Comparison of ENCODE assay signal across 21 mouse cellular contexts in genomic region chr15:31460571-31460970, GRCm38 (mm10). TPM values are rescaled to one million over a fixed set of nuclear protein-coding genes. Genes with fewer than 3 reads are reported as not detected.
DNase-seq lines count a peak whose midpoint lies in the region; ATAC-seq lines count a peak whose summit lies in the region.
"Had no signal": no experiment of that assay in that cellular context is flagged by ENCODE, and none has a peak within 500 bp of the region (broad histone marks: within the 10 kb centered on the region; RNA-seq: fewer than 3 reads in every experiment).

No protein-coding gene starts in this region.

- no peak overlapping the region for H3K9ac ChIP-seq in midbrain, embryonic 15.5 days
- H3K9ac ChIP-seq: forebrain, embryonic 12.5 days; intestine, embryonic 15.5 days; liver, embryonic 15.5 days; neural tube, embryonic 13.5 days had no signal

- no peak overlapping the region for H3K27ac ChIP-seq in midbrain, embryonic 15.5 days
- H3K27ac ChIP-seq: forebrain, embryonic 12.5 days; heart, embryonic 10.5 days; intestine, embryonic 15.5 days; liver, embryonic 15.5 days; neural tube, embryonic 13.5 days had no signal

- H3K9me3 ChIP-seq in midbrain, embryonic 15.5 days, result no peaks in the 10 kb centered on the region
- H3K9me3 ChIP-seq: forebrain, embryonic 12.5 days; G1E; heart, embryonic 10.5 days; intestine, embryonic 15.5 days; liver, embryonic 15.5 days; neural tube, embryonic 13.5 days had no signal

- no peak overlapping the region for H3K4me3 ChIP-seq in midbrain, embryonic 15.5 days
- H3K4me3 ChIP-seq: forebrain, embryonic 12.5 days; heart, embryonic 10.5 days; intestine, embryonic 15.5 days; liver, embryonic 15.5 days; neural tube, embryonic 13.5 days had no signal

- H3K4me2 ChIP-seq in midbrain, embryonic 15.5 days, result no peak overlapping the region
- H3K4me2 ChIP-seq: forebrain, embryonic 12.5 days; intestine, embryonic 15.5 days; liver, embryonic 15.5 days; neural tube, embryonic 13.5 days had no signal

- 90% methylated on average over 2 of the region's 2 CpGs for WGBS in midbrain, embryonic 15.5 days

- peak; percentile 29 for DNase-seq in thymus, postnatal 0 days (ENCODE audit: low spot score)
- no peak for DNase-seq in thymus, adult 18-20 months
- peak; percentile 19 for DNase-seq in splenic B cell, adult 2 months (ENCODE audit: low read depth, low spot score)
- DNase-seq in cerebellum, adult 11 months, result no peak
- DNase-seq: adrenal gland, postnatal 25 days; cerebellum, adult 18-20 months; cerebellum, postnatal 36 days; gastrocnemius, postnatal 25 days; heart, postnatal 10 days; kidney, postnatal 4 days; right cerebral cortex, adult 18-20 months had no signal

- peaks cover 5% of the 10 kb centered on the region for H3K36me3 ChIP-seq in splenic B cell, adult 2 months (ENCODE audit: control insufficient read depth, insufficient read depth, low read length, poor library complexity, severe bottlenecking)
- H3K36me3 ChIP-seq in midbrain, embryonic 15.5 days (replicated peaks), result peaks cover 58% of the 10 kb centered on the region

- no peaks in the 10 kb centered on the region; the same call in 1 of the 2 replicates for H3K27me3 ChIP-seq in splenic B cell, adult 2 months (ENCODE audit: control insufficient read depth, insufficient read depth, low read length, poor library complexity, severe bottlenecking)
- no peaks in the 10 kb centered on the region for H3K27me3 ChIP-seq in midbrain, embryonic 15.5 days (replicated peaks)
- H3K27me3 ChIP-seq: forebrain, embryonic 12.5 days; intestine, embryonic 15.5 days; liver, embryonic 15.5 days; neural tube, embryonic 13.5 days had no signal

- no peaks in the 10 kb centered on the region for H3K4me1 ChIP-seq in midbrain, embryonic 15.5 days
- H3K4me1 ChIP-seq: forebrain, embryonic 12.5 days; heart, embryonic 10.5 days; intestine, embryonic 15.5 days; neural tube, embryonic 13.5 days had no signal

- ATAC-seq in activated CD4-positive, CD25-positive, alpha-beta regulatory T cell, adult 4 months, result peak; percentile 69
- peak; percentile 77 for ATAC-seq in inflammation-experienced regulatory T-cells, adult 6 months
- no peak for ATAC-seq in midbrain, embryonic 15.5 days (replicated peaks)
- ATAC-seq: intestine, embryonic 15.5 days; lung, postnatal 0 days had no signal

RNA-seq across cellular contexts. Expression of gene Ropn1l, which starts 7.0 kb away (rescaled TPM):
- polyA plus RNA-seq in thymus, postnatal 0 days (2015; fragmentation: Nextera tagmentation; extraction: Ambion mirVana), result 1.0 and 1.4 TPM in 2 replicates
- 1 to 10 TPM in 1 of 2 experiments, under 1 TPM in 1; 0.94 to 1.3 TPM for polyA plus RNA-seq in activated CD4-positive, CD25-positive, alpha-beta regulatory T cell, adult 4 months (2017; shearing (Covaris generic))
- 1 to 10 TPM in 1 of 3 experiments, not detected in 2; 1.0 TPM for polyA plus RNA-seq in inflammation-experienced regulatory T-cells, adult 6 months (2017; shearing (Covaris generic))
- 1.6 and 1.9 TPM in 2 replicates for polyA plus RNA-seq in midbrain, embryonic 15.5 days (2015; fragmentation: Nextera tagmentation; extraction: Ambion mirVana)

Comparison
In these comparisons a context has a peak if more than half of its experiments do, and no peak if none do; other contexts are left out.
1. DNase-seq: peak in thymus, postnatal 0 days (single experiment) and splenic B cell, adult 2 months (single experiment); none in thymus, adult 18-20 months (0 of 2) and cerebellum, adult 11 months (single experiment).